Mouse (Mus musculus) lung, postnatal 0 days (tissue): Measurements from ENCODE around the gene Cops2. TPM values are rescaled to one million over a fixed set of nuclear protein-coding genes. Genes with fewer than 3 reads are reported as not detected.

Experiments
- ATAC-seq: fragments of 200-750 bp; cut with Nextera tagmentation; 2 replicates; pipeline ENCODE4 v1.8.0; 2017; ENCODE audit warnings: moderate library complexity
- DNase-seq: peaks from one replicate; pipeline ENCODE4 v3.0.0-alpha.2; 2016; ENCODE audit warnings: low spot score
- H3K27ac ChIP-seq: fragments of 300-500 bp; sonication (generic); 2 replicates; pipeline ENCODE4 v1.5.1; 2014; ENCODE audit warnings: antibody characterized with exemption, mild to moderate bottlenecking, low read length, mixed read lengths
- H3K27me3 ChIP-seq: fragments of 300-500 bp; sonication (generic); replicated peaks from 2 replicates; pipeline ENCODE4 v1.6.1; 2014; ENCODE audit warnings: low read length, mixed read lengths; ENCODE audit not compliant: insufficient read depth
- H3K36me3 ChIP-seq: fragments of 300-500 bp; sonication (generic); 2 replicates; pipeline ENCODE4 v1.6.1; 2014; ENCODE audit warnings: low read length, mixed read lengths; ENCODE audit not compliant: insufficient read depth
- H3K4me1 ChIP-seq: fragments of 300-500 bp; sonication (generic); 2 replicates; pipeline ENCODE4 v1.6.1; 2014; ENCODE audit warnings: antibody characterized with exemption, low read depth, low read length, mixed read lengths; ENCODE audit not compliant: insufficient read depth
- H3K4me2 ChIP-seq: fragments of 300-500 bp; sonication (generic); replicated peaks from 2 replicates; pipeline ENCODE4 v1.6.1; 2014; ENCODE audit warnings: low read depth, mild to moderate bottlenecking, low read length, moderate library complexity, mixed read lengths
- H3K4me3 ChIP-seq: fragments of 300-500 bp; sonication (generic); 2 replicates; pipeline ENCODE4 v1.5.1; 2014; ENCODE audit warnings: low read depth, low read length
- H3K9ac ChIP-seq: fragments of 300-500 bp; sonication (generic); replicated peaks from 2 replicates; pipeline ENCODE4 v1.6.1; 2014; ENCODE audit warnings: low read depth, mild to moderate bottlenecking
- H3K9me3 ChIP-seq: fragments of 300-500 bp; sonication (generic); 2 replicates; pipeline ENCODE4 v1.6.1; 2016; ENCODE audit warnings: low read length, mixed read lengths
- CTCF ChIP-seq: IDR thresholded peaks from 2 replicates; pipeline ENCODE4 v1.5.1; 2016; ENCODE audit warnings: antibody characterized with exemption, mild to moderate bottlenecking
- EP300 ChIP-seq: IDR thresholded peaks from 2 replicates; pipeline ENCODE4 v1.6.1; 2016; ENCODE audit warnings: antibody characterized with exemption, mild to moderate bottlenecking, control low read depth
- WGBS: fragments of 180-500 bp; shearing (Covaris S2); extraction: QIAGEN DNeasy Blood & Tissue Kit; methylation state at CpG from one replicate; pipeline ENCODE4 v1.1.7; 2014; 5-methylcytosine and 5-hydroxymethylcytosine counted together
- polyA plus RNA-seq: library from polyadenylated mRNA; unstranded; fragments of >200 nt; fragmentation: Nextera tagmentation; extraction: Ambion mirVana; gene quantifications from 2 replicates; pipeline ENCODE4 v1.2.1, GENCODE M21; 2015

Gene Cops2
- polyA plus RNA-seq, 1 experiment from 2014 or later: 36.0 TPM

DNA sequence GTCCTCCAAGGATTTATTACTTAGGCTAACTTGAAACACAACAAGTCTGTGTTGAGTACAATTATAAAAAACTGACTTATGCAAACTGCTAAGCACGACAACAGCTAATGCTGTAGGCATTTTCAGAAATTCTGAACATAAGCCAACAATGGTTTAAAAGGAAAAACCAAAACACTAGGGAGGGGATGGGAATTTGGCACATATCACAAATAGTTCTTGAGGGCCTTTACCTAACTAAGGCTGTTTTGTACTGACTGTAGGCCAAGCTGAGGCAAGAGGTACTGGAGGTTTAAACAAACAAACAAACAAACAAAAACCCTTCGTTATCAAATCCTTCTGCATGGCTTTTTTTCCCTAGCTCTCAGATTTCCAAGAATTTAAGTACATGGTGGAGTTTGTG is 77.9 kb downstream of the Cops2 start:
- peak overlapping the region; percentile 99 for H3K4me3 ChIP-seq
- H3K27me3 ChIP-seq: no peaks in the 10 kb centered on the region
- ATAC-seq (no peak), DNase-seq (peak; percentile 53)
- H3K4me2 ChIP-seq: peak overlapping the region; percentile 64
- 14% methylated on average over 2 of the region's 2 CpGs for WGBS
- no peaks in the 10 kb centered on the region for H3K9me3 ChIP-seq
- H3K27ac ChIP-seq: peak overlapping the region; percentile 96; the same call in 1 of the 2 replicates
- H3K4me1 ChIP-seq: peaks cover 6% of the 10 kb centered on the region; the same call in 1 of the 2 replicates
- peak overlapping the region; percentile 88 for H3K9ac ChIP-seq
- TF ChIP-seq CTCF (no peak), EP300 (no peak)
- H3K36me3 ChIP-seq: no peaks in the 10 kb centered on the region

Other genes starting within 250 kb of the Cops2 start
- 1.3 and 1.8 TPM in 2 replicates for gene Cep152, start 234.0 kb downstream of the Cops2 start, polyA plus RNA-seq
- gene Eid1, start 186.0 kb downstream of the Cops2 start, polyA plus RNA-seq: 91.4 and 104 TPM in 2 replicates
- gene Shc4, start 135.0 kb downstream of the Cops2 start, polyA plus RNA-seq: 0.72 and 0.74 TPM in 2 replicates
- gene Secisbp2l, start 76.3 kb downstream of the Cops2 start, polyA plus RNA-seq: 43.3 and 45.3 TPM in 2 replicates
- 27.1 and 30.5 TPM in 2 replicates for gene Galk2, start within 50 bp of the Cops2 start, polyA plus RNA-seq
- gene Fgf7, start 175.5 kb upstream of the Cops2 start, polyA plus RNA-seq: 10.6 and 11.2 TPM in 2 replicates